14 mouse cellular contexts compared by ENCODE assay signal in genomic region chr16:24083966-24084365, GRCm38 (mm10).
"Had no signal": no experiment of that assay in that cellular context is flagged by ENCODE, and none has a peak within 500 bp of the region (broad histone marks: within the 10 kb centered on the region; RNA-seq: fewer than 3 reads in every experiment).

No protein-coding gene starts in this region.

- H3K9ac ChIP-seq: liver, embryonic 15.5 days; midbrain, embryonic 13.5 days; stomach, embryonic 15.5 days had no signal

- H3K4me2 ChIP-seq: liver, embryonic 15.5 days; midbrain, embryonic 13.5 days; stomach, embryonic 15.5 days had no signal

- H3K4me3 ChIP-seq: layer of hippocampus, adult 2 months; liver, embryonic 15.5 days; midbrain, embryonic 13.5 days; stomach, embryonic 15.5 days had no signal

- DNase-seq: kidney, adult 11 months; kidney, adult 9 months; kidney, postnatal 36 days; left cerebral cortex, postnatal 4 days; lung, adult 2 months; lung, postnatal 36 days; thymus, adult 2 months; thymus, postnatal 36 days had no signal

- ATAC-seq: lung, postnatal 0 days; midbrain, embryonic 13.5 days had no signal

- H3K27me3 ChIP-seq: liver, embryonic 15.5 days; midbrain, embryonic 13.5 days; stomach, embryonic 15.5 days had no signal

- H3K36me3 ChIP-seq: liver, embryonic 15.5 days; midbrain, embryonic 13.5 days; stomach, embryonic 15.5 days had no signal

- H3K4me1 ChIP-seq: liver, embryonic 15.5 days; midbrain, embryonic 13.5 days; stomach, embryonic 15.5 days had no signal

- H3K27ac ChIP-seq: kidney, postnatal 0 days; layer of hippocampus, adult 2 months; liver, embryonic 15.5 days; midbrain, embryonic 13.5 days; stomach, embryonic 15.5 days had no signal

- H3K9me3 ChIP-seq: liver, embryonic 15.5 days; midbrain, embryonic 13.5 days; stomach, embryonic 15.5 days had no signal
